Mouse (Mus musculus) embryonic fibroblast, embryonic 13.5 days (primary cell): ENCODE results near the gene Cwc27.

Experiments
- CTCF ChIP-seq: IDR thresholded peaks from 2 replicates; pipeline ENCODE4 v1.5.1; 2011; ENCODE audit warnings: mild to moderate bottlenecking, control low read depth, low read length, moderate library complexity, borderline replicate concordance; ENCODE audit not compliant: insufficient read depth
- POLR2A ChIP-seq: IDR thresholded peaks from 2 replicates; pipeline ENCODE4 v1.6.1; 2011; ENCODE audit warnings: low read depth, mild to moderate bottlenecking, control low read depth, low read length, moderate library complexity

DNA sequence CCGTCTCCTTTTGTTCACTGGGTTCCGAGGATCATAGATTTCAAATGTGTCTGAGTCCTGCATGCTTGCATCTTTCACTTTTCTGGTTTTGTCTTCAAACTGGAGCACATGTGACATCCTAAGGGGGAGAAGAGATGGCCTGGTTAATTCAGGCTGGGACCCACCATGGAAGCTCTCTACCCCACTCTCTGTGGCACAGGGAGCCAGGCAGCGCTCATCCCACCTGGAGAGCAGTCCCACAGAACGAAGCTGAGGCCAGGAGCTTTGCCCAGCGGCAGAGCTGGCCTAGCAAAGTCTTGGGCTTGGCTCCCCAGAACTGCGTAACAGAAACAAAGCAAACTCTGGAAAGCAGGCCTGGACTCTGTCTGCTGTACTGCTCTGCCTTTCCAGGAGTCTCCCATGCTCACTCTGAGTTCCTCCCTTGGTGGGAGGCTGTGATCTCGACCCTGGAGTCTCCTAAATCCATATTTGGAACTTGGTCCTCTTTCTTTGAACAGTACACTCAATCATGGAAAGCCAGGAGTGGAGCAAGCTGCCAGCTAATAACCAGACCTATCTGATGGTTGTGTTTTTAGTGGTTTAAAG, 185.2 kb downstream of the Cwc27 start:
- no peak for TF ChIP-seq POLR2A
- TF ChIP-seq CTCF: no peak
